Mouse (Mus musculus) midbrain, embryonic 13.5 days (tissue): ENCODE results near the gene Dennd5b. TPM values are rescaled to one million over a fixed set of nuclear protein-coding genes. Genes with fewer than 3 reads are reported as not detected.
"Not testable (repeated sequence)": the region's sequence is repeated elsewhere in the genome, so short reads cannot be mapped to it uniquely, and the experiment has no call there.

Experiments
- ATAC-seq: fragments of 200-750 bp; cut with Nextera tagmentation; 2 replicates; pipeline ENCODE4 v1.8.0; 2017; ENCODE audit warnings: mild to moderate bottlenecking, moderate TSS enrichment, moderate library complexity
- H3K27ac ChIP-seq: fragments of 300-500 bp; sonication (generic); 2 replicates; pipeline ENCODE4 v1.5.1; 2015; ENCODE audit warnings: inconsistent platforms, mild to moderate bottlenecking, moderate library complexity
- H3K27me3 ChIP-seq: fragments of 300-500 bp; sonication (generic); 2 replicates; pipeline ENCODE4 v1.6.1; 2015; ENCODE audit warnings: mild to moderate bottlenecking, inconsistent platforms
- H3K36me3 ChIP-seq: fragments of 300-500 bp; sonication (generic); 2 replicates; pipeline ENCODE4 v1.6.1; 2015; ENCODE audit warnings: mild to moderate bottlenecking, inconsistent platforms
- H3K4me1 ChIP-seq: fragments of 300-500 bp; sonication (generic); replicated peaks from 2 replicates; pipeline ENCODE4 v1.6.1; 2015; ENCODE audit warnings: inconsistent platforms
- H3K4me2 ChIP-seq: fragments of 300-500 bp; sonication (generic); replicated peaks from 2 replicates; pipeline ENCODE4 v1.6.1; 2015; ENCODE audit warnings: moderate library complexity, mild to moderate bottlenecking, inconsistent platforms
- H3K4me3 ChIP-seq: fragments of 300-500 bp; sonication (generic); replicated peaks from 2 replicates; pipeline ENCODE4 v1.5.1; 2015; ENCODE audit warnings: mild to moderate bottlenecking, inconsistent platforms
- H3K9ac ChIP-seq: fragments of 300-500 bp; sonication (generic); replicated peaks from 2 replicates; pipeline ENCODE4 v1.6.1; 2015; ENCODE audit warnings: mild to moderate bottlenecking, inconsistent platforms
- H3K9me3 ChIP-seq: fragments of 300-500 bp; sonication (generic); 2 replicates; pipeline ENCODE4 v1.6.1; 2016; ENCODE audit warnings: mild to moderate bottlenecking, inconsistent platforms
- WGBS: fragments of 180-500 bp; shearing (Covaris S2); methylation state at CpG from one replicate; pipeline ENCODE4 v1.1.7; 2015; 5-methylcytosine and 5-hydroxymethylcytosine counted together
- polyA plus RNA-seq: library from polyadenylated mRNA; unstranded; fragments of >200 nt; fragmentation: Nextera tagmentation; extraction: Ambion mirVana; gene quantifications from 2 replicates; pipeline ENCODE4 v1.2.1, GENCODE M21; 2015

The Dennd5b gene
- polyA plus RNA-seq, 1 experiment from 2014 or later, result 19.2 TPM

GRCm38 (mm10) chr6:148942406-148942805 is 159.1 kb downstream of the Dennd5b start:
- H3K4me3 ChIP-seq, result no peak overlapping the region
- WGBS, result 74% methylated on average over 4 of the region's 4 CpGs
- no peaks in the 10 kb centered on the region for H3K9me3 ChIP-seq
- no peak overlapping the region for H3K27ac ChIP-seq
- ATAC-seq, result no peak
- no peaks in the 10 kb centered on the region for H3K36me3 ChIP-seq
- peaks cover 32% of the 10 kb centered on the region for H3K4me1 ChIP-seq
- H3K9ac ChIP-seq, result no peak overlapping the region
- peak overlapping the region; percentile 3; the same call in 1 of the 2 replicates for H3K4me2 ChIP-seq
- H3K27me3 ChIP-seq, result no peaks in the 10 kb centered on the region

DNA sequence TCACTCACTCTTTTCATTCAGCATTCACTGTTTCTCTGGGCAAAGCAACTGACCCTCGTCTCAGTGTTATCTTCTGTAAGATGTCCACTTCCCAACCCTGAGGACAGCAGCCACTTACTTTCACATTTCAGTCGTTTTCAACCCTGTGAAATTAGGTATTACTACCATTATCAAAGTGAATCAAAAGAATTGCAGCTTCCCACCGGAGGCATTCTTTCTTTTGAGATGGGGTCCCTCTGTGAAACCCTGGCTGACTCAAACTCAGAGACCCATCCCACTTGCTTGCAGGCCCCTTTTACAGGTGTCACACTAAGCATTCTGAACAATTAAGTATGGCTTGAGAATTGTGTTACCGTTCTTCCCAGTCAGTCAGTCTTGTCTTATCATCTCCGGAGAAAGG is 159.6 kb downstream of the Dennd5b start:
- Histone ChIP-seq H3K4me3 (no peak overlapping the region), H3K9me3 (no peaks in the 10 kb centered on the region), H3K4me1 (peaks cover 29% of the 10 kb centered on the region), H3K4me2 (no peak overlapping the region), H3K9ac (no peak overlapping the region), H3K27ac (no peak overlapping the region), H3K27me3 (no peaks in the 10 kb centered on the region), H3K36me3 (no peaks in the 10 kb centered on the region)
- WGBS, result 45% methylated on average over 5 of the region's 5 CpGs
- ATAC-seq, result no peak

DNA sequence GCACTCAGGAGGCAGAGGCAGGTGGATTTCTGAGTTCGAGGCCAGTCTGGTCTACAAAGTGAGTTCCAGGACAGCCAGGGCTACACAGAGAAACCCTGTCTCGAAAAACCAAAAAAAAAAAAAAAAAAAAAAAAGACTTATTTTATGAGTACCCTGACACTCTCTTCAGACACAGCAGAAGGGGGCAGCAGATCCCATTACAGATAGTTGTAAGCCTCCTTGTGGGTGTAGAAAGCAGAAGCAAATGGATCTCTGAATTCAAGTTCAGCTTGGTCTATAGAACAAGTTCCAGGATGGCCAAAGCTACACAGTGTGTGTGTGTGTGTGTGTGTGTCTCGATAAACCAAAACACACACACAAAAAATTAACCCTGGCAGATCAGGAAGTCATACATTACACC is 161.1 kb downstream of the Dennd5b start:
- not testable (repeated sequence) for ATAC-seq, H3K4me3 ChIP-seq, H3K9me3 ChIP-seq, H3K27ac ChIP-seq, H3K4me2 ChIP-seq, H3K36me3 ChIP-seq, H3K27me3 ChIP-seq, H3K9ac ChIP-seq
- 93% methylated on average over 2 of the region's 3 CpGs for WGBS
- peaks cover 30% of the 10 kb centered on the region for H3K4me1 ChIP-seq

Other genes starting within 250 kb of the Dennd5b start
- gene Caprin2, start 205.4 kb downstream of the Dennd5b start, polyA plus RNA-seq, result 14.5 and 17.1 TPM in 2 replicates
- 141 and 156 TPM in 2 replicates for gene Sinhcaf, start 155.2 kb downstream of the Dennd5b start, polyA plus RNA-seq
- gene Gm10203, start 28.5 kb upstream of the Dennd5b start, polyA plus RNA-seq, result not detected in 2 replicates
- gene Etfbkmt, start 38.2 kb upstream of the Dennd5b start, polyA plus RNA-seq, result 6.4 and 6.9 TPM in 2 replicates
- 119 and 126 TPM in 2 replicates for gene Amn1, start 87.0 kb upstream of the Dennd5b start, polyA plus RNA-seq
- 39.7 and 41.2 TPM in 2 replicates for gene Resf1, start 207.7 kb upstream of the Dennd5b start, polyA plus RNA-seq